Mouse (Mus musculus): ENCODE data around the gene Krt20.

DNA sequence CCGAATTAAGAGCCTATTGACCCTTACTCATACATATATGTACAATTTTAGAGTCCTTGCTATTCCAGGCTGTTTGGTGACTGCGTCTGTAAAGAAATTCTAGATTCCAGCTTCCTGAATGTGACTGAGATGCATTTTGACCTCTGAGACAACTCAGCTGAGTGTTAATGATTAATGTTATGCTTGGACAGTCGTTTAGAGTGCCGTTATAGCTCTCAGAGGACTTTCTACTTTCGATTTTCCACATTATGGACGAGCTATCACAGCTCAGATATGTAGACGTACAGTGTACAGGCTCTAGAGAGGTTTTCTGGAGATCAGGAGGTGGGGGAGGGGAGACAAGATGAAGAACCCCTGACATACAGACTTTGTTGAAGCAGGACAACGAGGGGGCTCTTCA lies 3.3 kb upstream of the Krt20 start:
- no peak for TF ChIP-seq CTCF (IDR thresholded peaks at IDR 0.05; ENCODE audit: low read depth, low read length)
- no peak for TF ChIP-seq POLR2A (IDR thresholded peaks at IDR 0.05; ENCODE audit: borderline replicate concordance, low read depth, low read length)
